Comparison of ENCODE assay signal across 22 mouse cellular contexts in genomic region chr3:109249989-109250388, GRCm38 (mm10).
"Had no signal": no experiment of that assay in that cellular context is flagged by ENCODE, and none has a peak within 500 bp of the region (broad histone marks: within the 10 kb centered on the region; RNA-seq: fewer than 3 reads in every experiment).

No protein-coding gene starts in this region.

- H3K27me3 ChIP-seq: heart, embryonic 13.5 days; heart, embryonic 15.5 days; hindbrain, embryonic 13.5 days; hindbrain, embryonic 15.5 days; limb, embryonic 13.5 days; limb, embryonic 15.5 days; liver, embryonic 12.5 days had no signal

- H3K4me2 ChIP-seq: heart, embryonic 11.5 days; heart, embryonic 13.5 days; heart, embryonic 15.5 days; hindbrain, embryonic 13.5 days; hindbrain, embryonic 15.5 days; limb, embryonic 13.5 days; limb, embryonic 15.5 days; liver, embryonic 12.5 days had no signal

- H3K4me1 ChIP-seq: hindbrain, embryonic 13.5 days; hindbrain, embryonic 15.5 days had no signal

- H3K9ac ChIP-seq: heart, embryonic 13.5 days; heart, embryonic 15.5 days; hindbrain, embryonic 13.5 days; hindbrain, embryonic 15.5 days; limb, embryonic 13.5 days; limb, embryonic 15.5 days; liver, embryonic 12.5 days; liver, embryonic 14.5 days had no signal

- H3K36me3 ChIP-seq: heart, embryonic 13.5 days; heart, embryonic 15.5 days; hindbrain, embryonic 13.5 days; hindbrain, embryonic 15.5 days; limb, embryonic 13.5 days; limb, embryonic 15.5 days; liver, embryonic 12.5 days had no signal

- H3K27ac ChIP-seq: gastrocnemius, adult 2 months; heart, embryonic 13.5 days; heart, embryonic 15.5 days; hindbrain, embryonic 13.5 days; hindbrain, embryonic 15.5 days; hindbrain, postnatal 0 days; limb, embryonic 13.5 days; limb, embryonic 15.5 days; liver, embryonic 12.5 days; liver, embryonic 14.5 days had no signal

- H3K9me3 ChIP-seq: heart, embryonic 15.5 days; hindbrain, embryonic 13.5 days; hindbrain, embryonic 15.5 days; limb, embryonic 13.5 days; limb, embryonic 15.5 days; liver, embryonic 12.5 days had no signal

- H3K4me3 ChIP-seq: gastrocnemius, adult 2 months; heart, embryonic 13.5 days; heart, embryonic 15.5 days; hindbrain, embryonic 13.5 days; hindbrain, embryonic 15.5 days; limb, embryonic 13.5 days; limb, embryonic 15.5 days; liver, embryonic 12.5 days had no signal

- ATAC-seq: hindbrain, postnatal 0 days; liver, embryonic 12.5 days had no signal

- DNase-seq: gastrocnemius, adult 2 months; gastrocnemius, postnatal 10 days; gastrocnemius, postnatal 25 days; heart, adult 18-20 months; heart, postnatal 14 days; heart, postnatal 36 days; kidney, adult 18-20 months; kidney, postnatal 10 days; layer of hippocampus, adult 9-11 months; layer of hippocampus, postnatal 36 days; left cerebral cortex, postnatal 4 days; lung, adult 18-20 months had no signal
